Mouse (Mus musculus) heart, adult 2 months (tissue): ENCODE data around the gene Dctpp1.

Source experiments
- CTCF ChIP-seq: fragments of 200-600 bp; IDR thresholded peaks from 2 replicates; pipeline ENCODE4 v1.8.1; 2022; ENCODE audit warnings: antibody characterized with exemption, mild to moderate bottlenecking, moderate library complexity
- EP300 ChIP-seq: fragments of 200-500 bp; IDR thresholded peaks from 2 replicates; pipeline ENCODE4 v1.6.1; 2011; ENCODE audit warnings: low read depth, low read length, control low read depth; ENCODE audit not compliant: insufficient read depth

GRCm38 (mm10) chr7:127281114-127281513 lies 20.6 kb upstream of the Dctpp1 start:
- TF ChIP-seq CTCF (no peak), EP300 (no peak)
